Mouse (Mus musculus): ENCODE results near the gene Them7.

GRCm38 (mm10) chr2:105240631-105241030 is 16.5 kb downstream of the Them7 start:
- TF ChIP-seq CTCF (IDR thresholded peaks at IDR 0.05; ENCODE audit: low read depth) (no peak), EP300 (IDR thresholded peaks at IDR 0.05; ENCODE audit: low read depth) (no peak)

All from heart, postnatal 0 days (tissue).